Mouse (Mus musculus) testis, adult 2 months (tissue): ENCODE data around the gene Prss2.

Source experiments
- CTCF ChIP-seq: fragments of 200-500 bp; IDR thresholded peaks from 2 replicates; pipeline ENCODE4 v1.5.1; 2012; ENCODE audit warnings: low read depth, mild to moderate bottlenecking, inconsistent platforms, low read length, moderate library complexity; ENCODE audit not compliant: control insufficient read depth, insufficient read depth, insufficient replicate concordance
- POLR2A ChIP-seq: fragments of 200-500 bp; IDR thresholded peaks from 2 replicates; pipeline ENCODE4 v1.6.1; 2012; ENCODE audit warnings: low read depth, mild to moderate bottlenecking, inconsistent platforms, low read length, moderate library complexity; ENCODE audit not compliant: control insufficient read depth

DNA sequence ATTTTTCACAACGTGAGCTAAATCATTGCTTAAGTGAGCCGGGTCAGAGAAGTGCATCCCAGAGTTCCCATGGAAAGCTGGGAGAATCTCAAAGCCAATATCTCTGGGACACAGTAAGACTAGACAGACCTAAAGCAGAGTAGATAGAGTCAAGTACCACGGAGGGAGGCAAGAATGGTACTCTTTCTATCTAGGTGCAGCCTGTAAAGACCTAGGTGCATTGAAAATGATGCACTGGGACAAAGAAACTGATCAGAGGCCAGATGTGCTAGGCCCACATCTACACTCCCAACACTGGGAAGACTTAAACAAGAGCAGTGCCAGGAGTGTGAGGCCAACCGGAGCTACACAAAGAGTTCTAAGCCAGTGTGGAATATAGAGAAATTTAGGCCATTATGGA, 23.7 kb downstream of the Prss2 start:
- no peak for TF ChIP-seq CTCF
- TF ChIP-seq POLR2A: no peak
